Mouse (Mus musculus): ENCODE measurements around the gene Cep41. TPM values are rescaled to one million over a fixed set of nuclear protein-coding genes. Genes with fewer than 3 reads are reported as not detected.

Gene Cep41
- total RNA-seq, 2 experiments from 2014 or later: 12.0 to 22.2 TPM

- no peak for ATAC-seq (replicated peaks; ENCODE audit: low FRiP score, low TSS enrichment, poor library complexity, severe bottlenecking)
Observed at GRCm38 (mm10) chr6:30713455-30713854, 19.9 kb upstream of the Cep41 start.

- ATAC-seq (replicated peaks; ENCODE audit: low FRiP score, low TSS enrichment, poor library complexity, severe bottlenecking): no peak
Observed at GRCm38 (mm10) chr6:30712484-30712883, 18.9 kb upstream of the Cep41 start.

GRCm38 (mm10) chr6:30711365-30711763 is 17.8 kb upstream of the Cep41 start:
- no peak for ATAC-seq (replicated peaks; ENCODE audit: low FRiP score, low TSS enrichment, poor library complexity, severe bottlenecking)

GRCm38 (mm10) chr6:30710371-30711364 is 17.1 kb upstream of the Cep41 start:
- ATAC-seq (replicated peaks; ENCODE audit: low FRiP score, low TSS enrichment, poor library complexity, severe bottlenecking): no peak

- ATAC-seq (replicated peaks; ENCODE audit: low FRiP score, low TSS enrichment, poor library complexity, severe bottlenecking): no peak
Observed at GRCm38 (mm10) chr6:30709115-30709514, 15.6 kb upstream of the Cep41 start.

- ATAC-seq (replicated peaks; ENCODE audit: low FRiP score, low TSS enrichment, poor library complexity, severe bottlenecking): no peak
Observed at GRCm38 (mm10) chr6:30703977-30704602, 10.5 kb upstream of the Cep41 start.

- no peak for ATAC-seq (replicated peaks; ENCODE audit: low FRiP score, low TSS enrichment, poor library complexity, severe bottlenecking)
Observed at GRCm38 (mm10) chr6:30703476-30703875, 9.9 kb upstream of the Cep41 start.

- no peak for ATAC-seq (replicated peaks; ENCODE audit: low FRiP score, low TSS enrichment, poor library complexity, severe bottlenecking)
Observed at GRCm38 (mm10) chr6:30702881-30703280, 9.3 kb upstream of the Cep41 start.

GRCm38 (mm10) chr6:30700182-30700581 is 6.6 kb upstream of the Cep41 start:
- no peak for ATAC-seq (replicated peaks; ENCODE audit: low FRiP score, low TSS enrichment, poor library complexity, severe bottlenecking)

GRCm38 (mm10) chr6:30698036-30698435 is 4.5 kb upstream of the Cep41 start:
- ATAC-seq (replicated peaks; ENCODE audit: low FRiP score, low TSS enrichment, poor library complexity, severe bottlenecking): no peak

GRCm38 (mm10) chr6:30697464-30697863 is 3.9 kb upstream of the Cep41 start:
- no peak for ATAC-seq (replicated peaks; ENCODE audit: low FRiP score, low TSS enrichment, poor library complexity, severe bottlenecking)

GRCm38 (mm10) chr6:30695124-30695523 is 1.6 kb upstream of the Cep41 start:
- ATAC-seq (replicated peaks; ENCODE audit: low FRiP score, low TSS enrichment, poor library complexity, severe bottlenecking): no peak

- ATAC-seq (replicated peaks; ENCODE audit: low FRiP score, low TSS enrichment, poor library complexity, severe bottlenecking): no peak
Observed at GRCm38 (mm10) chr6:30694209-30694608, 660 bp upstream of the Cep41 start.

- no peak for ATAC-seq (replicated peaks; ENCODE audit: low FRiP score, low TSS enrichment, poor library complexity, severe bottlenecking)
Observed at GRCm38 (mm10) chr6:30692826-30693225, 723 bp downstream of the Cep41 start.

GRCm38 (mm10) chr6:30687198-30687597 is 6.4 kb downstream of the Cep41 start:
- no peak for ATAC-seq (replicated peaks; ENCODE audit: low FRiP score, low TSS enrichment, poor library complexity, severe bottlenecking)

- no peak for ATAC-seq (replicated peaks; ENCODE audit: low FRiP score, low TSS enrichment, poor library complexity, severe bottlenecking)
Observed at GRCm38 (mm10) chr6:30684570-30684969, 9.0 kb downstream of the Cep41 start.

- peak; percentile 65; the same call in 1 of the 2 replicates for ATAC-seq (replicated peaks; ENCODE audit: low FRiP score, low TSS enrichment, poor library complexity, severe bottlenecking)
Observed at GRCm38 (mm10) chr6:30681935-30682900, 11.3 kb downstream of the Cep41 start.

GRCm38 (mm10) chr6:30680442-30680841 is 13.1 kb downstream of the Cep41 start:
- ATAC-seq (replicated peaks; ENCODE audit: low FRiP score, low TSS enrichment, poor library complexity, severe bottlenecking): no peak

- no peak for ATAC-seq (replicated peaks; ENCODE audit: low FRiP score, low TSS enrichment, poor library complexity, severe bottlenecking)
Observed at GRCm38 (mm10) chr6:30679567-30679966, 14.0 kb downstream of the Cep41 start.

- ATAC-seq (replicated peaks; ENCODE audit: low FRiP score, low TSS enrichment, poor library complexity, severe bottlenecking): no peak
Observed at GRCm38 (mm10) chr6:30678482-30678881, 15.1 kb downstream of the Cep41 start.
